Mouse (Mus musculus) retina, embryonic 14.5 days (tissue): Measurements from ENCODE around the gene Vps54.
A peak's percentile ranks its signal among the peaks of the same experiment; 100 is the strongest.
"Not testable (repeated sequence)": the region's sequence is repeated elsewhere in the genome, so short reads cannot be mapped to it uniquely, and the experiment has no call there.

Source experiments
- DNase-seq: peaks from one replicate; pipeline ENCODE4 v3.0.0-alpha.2; 2015; ENCODE audit warnings: low spot score

Gene Vps54

DNA sequence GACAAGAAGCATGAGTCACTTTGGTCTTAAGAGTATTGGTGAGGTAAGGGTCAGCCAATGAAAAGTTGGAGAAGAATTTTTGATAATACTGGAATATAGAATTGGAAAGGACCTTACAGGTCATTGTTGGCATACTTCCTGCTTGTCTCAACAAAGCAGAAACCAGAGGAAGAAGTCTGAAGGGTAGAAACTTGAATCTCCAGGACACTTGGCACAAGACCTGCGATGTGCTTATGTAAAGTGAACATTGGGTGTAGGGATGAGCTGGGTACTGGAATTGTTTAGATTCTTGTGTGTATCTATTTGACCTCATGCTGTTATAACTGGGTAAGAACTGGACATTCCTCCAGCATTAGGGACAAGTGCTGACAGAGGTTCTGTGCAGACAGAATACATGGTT lies 2.3 kb downstream of the Vps54 start:
- no peak for DNase-seq

- no peak for DNase-seq
Observed at GRCm38 (mm10) chr11:21247203-21247865, 8.3 kb downstream of the Vps54 start.

GRCm38 (mm10) chr11:21247940-21248339 lies 8.9 kb downstream of the Vps54 start:
- no peak for DNase-seq

- DNase-seq = no peak
Observed at GRCm38 (mm10) chr11:21250366-21250765, 11.3 kb downstream of the Vps54 start.

- not testable (repeated sequence) for DNase-seq
Observed at GRCm38 (mm10) chr11:21258611-21259010, 19.5 kb downstream of the Vps54 start.

DNA sequence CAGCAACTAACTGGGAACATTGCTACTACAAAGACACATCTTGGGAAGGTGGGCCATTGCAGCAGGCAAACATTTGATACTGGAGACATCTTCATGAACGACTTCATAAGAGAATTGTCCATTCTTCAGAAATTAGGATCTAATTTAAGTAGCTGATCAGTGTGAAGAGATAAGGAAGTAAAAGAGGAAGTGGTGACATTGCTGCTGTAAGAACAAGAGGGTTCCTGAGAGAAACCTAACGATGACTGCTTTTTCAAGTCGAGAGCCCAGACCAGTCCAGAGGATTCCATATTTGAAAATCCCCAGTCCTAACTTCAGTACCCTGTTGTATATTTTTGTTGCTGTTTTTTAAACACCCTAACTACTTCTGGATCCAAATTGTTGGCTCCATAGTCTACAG lies 26.3 kb downstream of the Vps54 start:
- DNase-seq = no peak

- no peak for DNase-seq
Observed at GRCm38 (mm10) chr11:21276151-21276550, 37.1 kb downstream of the Vps54 start.

DNA sequence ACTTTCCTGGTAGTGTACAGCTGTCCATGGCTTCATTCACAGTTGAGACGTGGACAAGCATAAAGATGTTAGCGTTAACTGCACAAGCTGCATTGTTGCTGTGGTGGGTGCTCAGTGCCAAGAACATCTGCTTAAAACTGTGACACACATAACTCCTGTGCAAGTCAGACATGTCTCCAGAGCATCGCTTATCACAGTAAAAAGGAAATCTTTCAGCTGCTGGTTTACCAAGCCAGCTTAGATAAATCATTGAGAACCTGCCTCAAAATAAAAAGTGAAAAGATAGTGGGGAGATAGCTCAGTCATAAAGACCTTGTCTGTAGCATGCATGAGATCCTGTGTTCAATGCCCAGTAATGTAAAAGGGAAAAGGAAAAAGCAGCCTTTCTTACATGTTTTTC lies 47.3 kb downstream of the Vps54 start:
- DNase-seq = no peak

DNA sequence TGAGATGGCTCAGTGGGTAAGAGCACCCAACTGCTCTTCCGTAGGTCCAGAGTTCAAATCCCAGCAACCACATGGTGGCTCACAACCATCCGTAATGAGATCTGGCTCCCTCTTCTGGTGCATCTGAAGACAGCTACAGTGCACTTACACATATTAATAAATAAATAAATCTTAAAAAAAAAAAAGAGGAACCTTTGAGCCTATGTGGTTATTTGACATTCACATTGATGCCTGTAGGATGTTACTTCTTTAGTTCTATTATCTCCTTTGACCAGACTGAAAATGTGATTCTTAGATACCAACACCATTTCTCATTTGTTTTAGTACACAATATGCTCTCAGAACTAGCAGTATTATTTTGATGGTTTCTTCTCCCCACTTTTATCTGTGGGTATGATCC lies 49.1 kb downstream of the Vps54 start:
- not testable (repeated sequence) for DNase-seq

DNA sequence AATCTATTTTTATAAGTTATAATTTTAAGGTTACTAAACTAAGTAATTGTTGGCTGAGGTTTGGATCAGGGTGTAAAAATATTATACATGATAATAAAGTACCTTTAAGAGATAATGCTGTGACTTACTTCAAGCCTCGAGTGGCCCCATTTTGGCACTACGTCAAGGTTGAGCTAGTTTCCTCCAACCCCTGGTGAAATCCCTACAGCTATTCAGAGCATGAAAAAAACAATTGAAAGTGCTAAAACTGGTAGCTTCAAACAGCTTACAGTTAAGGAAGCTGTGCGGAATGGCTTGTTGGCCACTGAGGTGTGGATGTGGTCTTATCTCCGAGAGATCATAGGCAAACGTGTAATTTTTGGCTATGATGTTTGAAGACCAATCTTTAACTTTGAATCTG lies 56.4 kb downstream of the Vps54 start:
- DNase-seq = no peak

GRCm38 (mm10) chr11:21303619-21304018 lies 64.5 kb downstream of the Vps54 start:
- DNase-seq = no peak

GRCm38 (mm10) chr11:21307078-21307668 lies 68.1 kb downstream of the Vps54 start:
- peak; percentile 7 for DNase-seq

- DNase-seq = no peak
Observed at GRCm38 (mm10) chr11:21308119-21308518, 69.0 kb downstream of the Vps54 start.

- peak; percentile 66 for DNase-seq
Observed at GRCm38 (mm10) chr11:21309516-21309915, 70.4 kb downstream of the Vps54 start.

- no peak for DNase-seq
Observed at GRCm38 (mm10) chr11:21313922-21314657, 75.0 kb downstream of the Vps54 start.

DNA sequence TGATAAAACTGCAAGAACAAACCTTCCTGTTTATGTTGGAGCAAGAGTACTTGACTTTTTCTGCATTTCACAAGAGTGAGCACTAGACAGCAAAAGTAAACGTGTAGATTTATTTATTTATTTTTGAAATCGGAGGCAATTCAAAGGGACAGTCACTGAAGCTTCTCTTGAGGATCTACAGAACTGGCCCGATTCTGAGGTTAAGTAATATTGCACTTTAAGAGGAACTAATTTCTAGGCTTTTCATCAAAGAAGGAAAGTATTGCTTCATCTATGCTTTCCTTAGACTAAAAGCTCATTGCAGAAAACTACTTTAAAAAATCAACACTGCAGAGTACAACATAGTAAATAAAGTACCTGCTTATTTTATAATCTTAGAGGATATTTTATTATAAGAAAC lies 82.5 kb downstream of the Vps54 start:
- DNase-seq = no peak

DNA sequence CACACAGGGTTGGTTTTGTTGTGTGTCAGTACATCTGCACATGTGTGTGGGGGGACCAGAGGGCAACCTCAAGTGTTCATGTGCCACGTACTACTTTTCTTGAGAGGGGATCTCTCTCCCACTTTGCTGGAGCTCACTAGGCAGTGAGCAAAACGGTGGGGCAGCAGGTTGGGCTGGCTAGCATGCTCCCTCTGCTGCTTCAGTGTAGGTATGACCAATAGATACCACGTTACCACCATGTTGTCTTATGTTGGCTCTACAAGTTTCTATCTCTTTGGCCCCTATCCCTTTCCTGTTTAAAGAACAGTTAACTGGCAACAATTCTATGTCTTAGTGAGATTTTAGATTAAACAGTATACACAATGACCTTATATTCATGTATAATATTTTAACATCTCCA lies 83.3 kb downstream of the Vps54 start:
- no peak for DNase-seq

GRCm38 (mm10) chr11:21325781-21326180 lies 86.7 kb downstream of the Vps54 start:
- DNase-seq = no peak

DNA sequence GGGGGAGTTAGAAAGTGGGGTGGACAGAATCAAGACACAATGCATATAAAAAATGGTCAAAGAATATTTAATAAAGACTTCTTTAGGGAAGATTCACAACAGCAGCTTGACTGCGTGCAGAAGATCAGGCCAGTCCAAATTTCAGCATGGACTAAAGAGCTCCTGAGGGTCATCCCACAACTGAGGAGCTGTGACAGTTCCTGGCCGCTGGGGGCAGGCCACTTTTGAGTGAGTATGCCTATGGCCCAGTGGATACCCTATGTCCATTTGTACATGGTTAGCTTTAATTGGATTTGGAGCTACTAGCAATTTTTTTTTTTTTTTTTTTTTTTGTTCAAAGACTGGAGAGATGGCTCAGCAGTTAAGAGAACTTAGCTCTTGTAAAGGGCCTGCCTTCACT lies 87.7 kb downstream of the Vps54 start:
- DNase-seq = no peak

GRCm38 (mm10) chr11:21327486-21327885 lies 88.4 kb downstream of the Vps54 start:
- DNase-seq = no peak

GRCm38 (mm10) chr11:21328141-21328540 lies 89.1 kb downstream of the Vps54 start:
- no peak for DNase-seq

- no peak for DNase-seq
Observed at GRCm38 (mm10) chr11:21332639-21333295, 93.7 kb downstream of the Vps54 start.

- no peak for DNase-seq
Observed at GRCm38 (mm10) chr11:21337855-21338254, 98.8 kb downstream of the Vps54 start.
